Mouse (Mus musculus) kidney, adult 10 weeks (tissue): ENCODE data around the gene Zfp704. TPM values are rescaled to one million over a fixed set of nuclear protein-coding genes. Genes with fewer than 3 reads are reported as not detected.

Source experiments
- polyA plus RNA-seq: library from polyadenylated mRNA; stranded (reverse); fragments of 350-450 nt; fragmentation: Illumina TruSeq; extraction: RNeasy Lipid Tissue Mini Kit (QIAGEN cat#74804); gene quantifications from one replicate; pipeline ENCODE4 v1.2.3, GENCODE M21; 2014; ENCODE audit warnings: low read depth, low replicate concordance

The Zfp704 gene
- polyA plus RNA-seq = 32.1 TPM

DNA sequence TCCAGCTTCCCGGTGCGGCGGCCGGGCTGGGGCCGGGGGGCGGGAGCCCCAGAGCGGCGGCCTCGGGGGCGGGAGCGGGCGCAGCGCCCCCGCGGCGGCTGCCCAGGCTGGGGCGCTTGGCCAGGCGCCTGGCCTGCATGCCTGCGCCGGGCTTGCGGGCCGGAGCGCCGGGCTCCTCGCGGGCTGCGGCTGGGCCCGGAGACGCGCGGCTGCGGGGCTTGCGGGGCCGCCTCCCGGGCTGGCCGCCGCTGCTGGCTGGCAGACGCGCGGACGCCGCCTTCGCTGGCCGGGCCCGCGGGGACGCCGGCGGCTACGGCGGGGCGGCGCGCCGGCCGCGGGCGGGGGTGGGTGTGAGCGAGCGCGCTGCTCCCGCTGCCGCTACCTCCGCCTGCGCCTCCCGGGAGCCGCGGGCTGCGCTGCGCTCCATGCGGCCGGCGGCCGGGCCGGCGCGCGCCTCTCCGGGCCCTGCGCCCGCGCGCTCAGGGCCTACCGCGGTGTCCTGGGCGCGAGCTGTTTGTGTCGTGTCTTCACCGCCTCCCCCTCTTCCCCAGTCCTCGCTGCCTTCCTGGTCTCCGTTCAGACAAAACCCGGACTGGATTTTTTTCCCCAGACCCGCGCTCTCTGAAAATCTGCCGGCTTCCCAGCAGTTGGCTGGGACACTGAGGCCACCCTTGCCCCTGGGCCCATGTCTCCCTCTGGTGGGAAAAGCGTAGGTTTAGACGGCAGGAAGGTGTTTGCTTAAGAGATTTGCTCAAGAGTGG is at the start of gene Zfp704:
Gene Zfp704 (minus strand): TSS at position 505 of the 761 bp plus-strand sequence.

